Mouse (Mus musculus) embryonic facial prominence, embryonic 15.5 days (tissue): ENCODE measurements around the gene Kdm5b. TPM values are rescaled to one million over a fixed set of nuclear protein-coding genes. Genes with fewer than 3 reads are reported as not detected.

Experiments
- polyA plus RNA-seq: library from polyadenylated mRNA; unstranded; fragments of >200 nt; fragmentation: Nextera tagmentation; extraction: Ambion mirVana; gene quantifications from 2 replicates; pipeline ENCODE4 v1.2.1, GENCODE M21; 2015

The Kdm5b gene
- polyA plus RNA-seq, 1 experiment from 2014 or later, result 76.0 TPM

Other genes starting within 250 kb of the Kdm5b start
- gene Ppfia4, start 227.2 kb upstream of the Kdm5b start, polyA plus RNA-seq, result 11.6 and 12.2 TPM in 2 replicates
- gene Tmem183a, start 198.2 kb upstream of the Kdm5b start, polyA plus RNA-seq, result 70.3 and 82.6 TPM in 2 replicates
- gene 4933406M09Rik, start 174.2 kb upstream of the Kdm5b start, polyA plus RNA-seq, result not detected in 2 replicates
- gene Cyb5r1, start 154.6 kb upstream of the Kdm5b start, polyA plus RNA-seq, result 41.0 and 41.2 TPM in 2 replicates
- 102 TPM in 2 replicates for gene Adipor1, start 144.8 kb upstream of the Kdm5b start, polyA plus RNA-seq
- gene Klhl12, start 104.6 kb upstream of the Kdm5b start, polyA plus RNA-seq, result 25.6 and 27.6 TPM in 2 replicates
- gene Rabif, start 65.5 kb upstream of the Kdm5b start, polyA plus RNA-seq, result 41.0 and 41.4 TPM in 2 replicates
- not detected in 2 replicates for gene Mgat4e, start 10.5 kb upstream of the Kdm5b start, polyA plus RNA-seq
- 0.56 and 1.0 TPM in 2 replicates for gene Syt2, start 86.5 kb downstream of the Kdm5b start, polyA plus RNA-seq